Mouse (Mus musculus) bone marrow, adult 2 months (tissue): ENCODE results near the gene Stx19. TPM values are rescaled to one million over a fixed set of nuclear protein-coding genes. Genes with fewer than 3 reads are reported as not detected.

Experiments used
- H3K27ac ChIP-seq: fragments of 200-500 bp; 2 replicates; pipeline ENCODE4 v1.5.1; 2012; ENCODE audit warnings: low read depth, mild to moderate bottlenecking, control low read depth, inconsistent platforms, low read length; ENCODE audit not compliant: control insufficient read depth, poor library complexity, insufficient read depth
- H3K4me1 ChIP-seq: fragments of 200-500 bp; 2 replicates; pipeline ENCODE4 v1.6.1; 2011; ENCODE audit warnings: low read length; ENCODE audit not compliant: control insufficient read depth, insufficient read depth
- H3K4me3 ChIP-seq: fragments of 200-500 bp; replicated peaks from 2 replicates; pipeline ENCODE3; 2011; ENCODE audit warnings: mild to moderate bottlenecking, low read depth, low read length, control low read depth; ENCODE audit not compliant: control insufficient read depth
- CTCF ChIP-seq: fragments of 200-500 bp; IDR thresholded peaks from 2 replicates; pipeline ENCODE4 v1.5.1; 2011; ENCODE audit warnings: low read length, control low read depth; ENCODE audit not compliant: control insufficient read depth, insufficient read depth
- POLR2A ChIP-seq: fragments of 200-500 bp; IDR thresholded peaks from 2 replicates; pipeline ENCODE4 v1.6.1; 2011; ENCODE audit warnings: low read depth, mild to moderate bottlenecking, control low read depth, low read length, borderline replicate concordance; ENCODE audit not compliant: control insufficient read depth
- WGBS: fragments of 180-500 bp; shearing (Covaris S2); methylation state at CpG from one replicate; pipeline ENCODE4 v1.1.7; 2018; 5-methylcytosine and 5-hydroxymethylcytosine counted together
- polyA plus RNA-seq: library from polyadenylated mRNA; stranded (reverse); fragments of >200 nt; gene quantifications from 2 replicates; pipeline ENCODE4 v1.2.4, GENCODE M21; 2011; ENCODE audit warnings: low replicate concordance; ENCODE audit not compliant: missing spikeins, insufficient read depth, insufficient read length

The Stx19 gene
- polyA plus RNA-seq, 1 experiment = not detected

DNA sequence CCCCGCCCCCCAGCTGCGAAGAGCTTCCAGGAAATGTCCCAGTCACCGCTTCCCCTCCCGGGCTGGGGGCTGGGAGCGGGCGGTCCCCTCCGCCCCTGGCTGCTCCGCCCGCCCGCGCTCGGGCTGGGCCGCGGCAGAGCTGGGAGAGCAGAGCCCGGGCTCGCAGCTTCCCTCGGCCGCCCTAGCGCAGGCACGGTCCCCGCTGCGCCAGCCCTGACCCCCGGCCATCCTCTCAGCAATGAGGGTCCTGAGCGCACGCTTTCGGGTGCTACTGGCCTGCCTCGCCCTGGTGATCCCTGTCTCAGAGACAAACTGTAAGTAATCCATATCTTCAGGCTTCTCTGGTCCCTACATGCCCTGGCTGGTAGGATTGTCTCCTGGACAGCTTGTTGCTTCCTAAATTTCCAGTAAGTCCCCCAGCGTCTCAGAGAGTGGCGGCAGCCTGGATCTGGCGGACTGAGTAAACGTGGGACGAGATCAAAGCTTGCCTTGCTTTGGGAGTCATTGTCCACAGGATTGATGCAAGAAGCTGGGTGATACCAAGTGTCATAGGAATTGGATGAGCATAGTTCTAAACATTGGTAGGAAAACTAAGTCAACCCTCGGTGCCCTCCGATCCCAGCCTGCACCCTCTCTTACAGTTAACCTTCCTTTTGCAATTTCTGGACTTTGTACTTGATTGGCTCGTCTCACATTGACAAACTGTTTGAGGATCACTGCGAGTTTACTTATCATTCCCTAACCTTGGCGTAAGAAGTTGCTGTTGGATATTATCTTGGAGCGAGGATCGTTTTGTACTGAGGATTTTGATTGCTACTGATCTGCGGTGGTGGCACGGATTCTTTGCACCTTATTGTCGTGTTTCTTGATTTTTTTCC lies 40.0 kb downstream of the Stx19 start, which contains the start of gene Pros1:
Gene Pros1, plus strand, starts transcription at position 117 of the 878 bp plus-strand sequence.
- Histone ChIP-seq H3K27ac (no peak within 1 kb of the TSS), H3K4me3 (peak within 1 kb of the TSS; percentile 62), H3K4me1 (no peaks in the 10 kb centered on the region; the same call in 1 of the 2 replicates)
- WGBS = 11% methylated on average over 42 of the region's 42 CpGs
- TF ChIP-seq POLR2A = 0 out of 2 replicates have a peak, but pooled peaks have one; percentile 27
- TF ChIP-seq CTCF = no peak

DNA sequence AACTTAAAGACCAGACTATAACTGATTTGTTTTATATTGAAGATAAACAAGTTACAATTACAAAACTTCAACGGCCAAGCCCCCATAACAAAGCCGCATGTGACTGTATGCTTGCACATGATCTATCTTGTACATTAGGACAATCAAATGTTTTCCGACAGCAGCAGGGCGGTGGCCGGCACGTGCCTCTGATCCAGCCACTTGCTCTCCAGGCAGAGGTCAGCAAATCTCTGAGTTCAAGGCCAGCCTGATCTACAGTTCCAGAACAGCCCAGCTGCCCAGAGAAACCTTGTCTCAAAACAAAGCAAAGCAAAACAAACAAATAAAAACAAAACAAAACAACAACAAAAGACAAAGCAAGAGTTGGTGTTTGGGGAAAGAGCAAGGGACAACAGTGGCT lies 40.9 kb downstream of the Stx19 start:
- TF ChIP-seq POLR2A (no peak), CTCF (no peak)
- peak overlapping the region; percentile 11 for H3K4me3 ChIP-seq
- H3K4me1 ChIP-seq = no peaks in the 10 kb centered on the region; the same call in 1 of the 2 replicates
- WGBS = 92% methylated on average over 6 of the region's 6 CpGs
- H3K27ac ChIP-seq = no peak overlapping the region

DNA sequence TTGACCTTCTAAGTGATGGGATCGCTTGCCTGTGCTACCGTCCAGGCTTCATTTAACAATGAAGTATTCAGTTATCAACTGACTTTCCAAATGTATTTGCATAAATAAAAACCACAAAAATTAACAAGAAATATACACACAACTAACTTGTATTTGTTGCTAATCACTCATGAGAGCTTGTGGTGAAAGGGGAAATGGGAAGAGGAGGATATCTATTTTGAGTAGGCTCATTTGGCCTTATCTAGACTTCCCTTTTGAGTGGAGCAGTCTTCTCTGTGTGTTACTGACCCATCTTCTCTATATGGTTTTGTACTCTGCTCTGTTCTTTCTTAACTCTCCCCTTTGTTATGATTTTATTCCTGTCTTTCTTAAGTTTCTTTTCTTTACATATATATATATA lies 41.8 kb downstream of the Stx19 start:
- TF ChIP-seq POLR2A = no peak
- TF ChIP-seq CTCF = no peak
- Histone ChIP-seq H3K4me1 (no peaks in the 10 kb centered on the region; the same call in 1 of the 2 replicates), H3K4me3 (no peak overlapping the region), H3K27ac (no peak overlapping the region)
- 84% methylated on average over 2 of the region's 2 CpGs for WGBS

DNA sequence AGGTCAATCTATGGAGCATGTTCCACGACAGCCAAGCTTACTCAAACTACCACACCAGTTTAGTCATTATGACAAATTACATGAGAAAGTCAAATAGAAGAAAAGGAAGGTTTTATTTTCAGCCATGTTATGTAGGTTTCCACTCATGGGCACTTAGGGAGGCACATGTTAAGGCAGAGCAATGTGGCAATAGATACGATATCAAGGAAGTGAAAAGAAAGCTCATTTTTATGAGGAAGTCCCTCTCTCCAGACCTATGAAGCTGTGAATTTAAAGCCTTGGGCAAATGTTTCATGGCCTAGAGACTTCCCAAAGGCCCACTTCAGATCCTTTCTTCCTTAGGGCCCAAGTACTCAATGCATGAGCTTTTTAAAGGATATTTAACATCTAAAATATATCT lies 43.0 kb downstream of the Stx19 start:
- Histone ChIP-seq H3K4me3 (no peak overlapping the region), H3K27ac (no peak overlapping the region), H3K4me1 (no peaks in the 10 kb centered on the region; the same call in 1 of the 2 replicates)
- TF ChIP-seq CTCF (no peak), POLR2A (no peak)
- WGBS = 47% methylated on average over 2 of the region's 2 CpGs

DNA sequence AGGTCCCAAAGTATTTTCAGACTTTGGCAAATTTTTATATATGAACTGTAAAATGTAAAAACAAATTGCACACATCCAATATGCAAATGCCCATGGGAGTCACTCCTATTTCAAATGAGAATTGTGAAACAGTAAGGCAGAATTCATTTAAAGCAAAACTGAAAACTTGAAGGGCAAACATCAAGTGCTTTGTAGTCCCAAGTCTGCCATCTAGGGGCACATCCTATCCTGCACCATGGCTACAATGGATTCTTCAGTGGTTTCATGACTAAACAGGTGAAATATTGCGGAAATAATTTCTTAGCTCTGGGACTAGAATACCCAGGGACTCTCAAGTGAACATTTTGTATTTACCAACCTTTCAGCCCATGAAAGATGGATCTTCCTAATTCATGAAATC lies 43.5 kb downstream of the Stx19 start:
- Histone ChIP-seq H3K4me3 (no peak overlapping the region), H3K27ac (no peak overlapping the region), H3K4me1 (no peaks in the 10 kb centered on the region; the same call in 1 of the 2 replicates)
- TF ChIP-seq POLR2A = no peak
- no peak for TF ChIP-seq CTCF
- 68% methylated on average over 1 of the region's 1 CpGs for WGBS

DNA sequence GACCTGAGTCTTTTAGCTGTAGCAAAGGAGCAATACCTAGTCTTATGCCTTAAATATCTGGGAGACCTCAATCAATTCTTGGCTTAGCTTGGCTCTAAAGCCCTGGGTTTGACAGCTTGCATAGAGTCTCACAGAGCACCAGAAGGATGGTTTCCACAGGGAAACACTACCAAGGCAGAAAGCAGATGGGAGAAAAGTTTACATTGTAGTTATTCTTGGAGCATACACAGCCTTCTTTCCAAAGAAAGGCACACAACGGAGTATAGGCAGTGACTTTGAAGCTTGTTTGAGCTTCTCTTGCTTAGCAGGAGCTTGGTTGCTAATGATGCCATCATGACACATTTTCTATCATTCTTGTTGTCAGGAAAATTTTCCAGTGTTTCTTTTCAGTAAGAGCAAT lies 45.7 kb downstream of the Stx19 start:
- 80% methylated on average over 1 of the region's 1 CpGs for WGBS
- H3K27ac ChIP-seq = no peak overlapping the region
- H3K4me1 ChIP-seq = no peaks in the 10 kb centered on the region; the same call in 1 of the 2 replicates
- H3K4me3 ChIP-seq = no peak overlapping the region
- TF ChIP-seq CTCF (no peak), POLR2A (no peak)

DNA sequence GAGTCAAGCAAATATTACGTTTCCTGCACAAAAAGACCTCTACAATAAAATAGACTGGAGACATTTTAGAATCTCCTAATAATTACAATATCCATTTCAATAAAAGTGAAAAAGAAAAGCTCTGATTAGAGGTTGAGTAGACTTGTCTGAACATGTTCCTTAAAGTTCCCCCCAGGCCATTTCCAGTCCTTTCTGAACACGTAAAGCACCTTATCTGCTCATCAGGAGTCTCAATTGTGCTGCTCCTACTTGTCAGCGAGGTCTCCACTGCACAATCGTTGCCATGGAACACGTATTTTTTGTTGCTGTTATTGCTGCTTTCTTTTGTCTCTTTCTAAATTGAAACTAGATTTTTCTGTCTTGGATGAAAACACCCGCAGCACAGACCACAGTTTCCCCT lies 47.0 kb downstream of the Stx19 start:
- Histone ChIP-seq H3K4me1 (no peaks in the 10 kb centered on the region), H3K4me3 (no peak overlapping the region), H3K27ac (no peak overlapping the region)
- TF ChIP-seq CTCF = no peak
- 47% methylated on average over 6 of the region's 6 CpGs for WGBS

DNA sequence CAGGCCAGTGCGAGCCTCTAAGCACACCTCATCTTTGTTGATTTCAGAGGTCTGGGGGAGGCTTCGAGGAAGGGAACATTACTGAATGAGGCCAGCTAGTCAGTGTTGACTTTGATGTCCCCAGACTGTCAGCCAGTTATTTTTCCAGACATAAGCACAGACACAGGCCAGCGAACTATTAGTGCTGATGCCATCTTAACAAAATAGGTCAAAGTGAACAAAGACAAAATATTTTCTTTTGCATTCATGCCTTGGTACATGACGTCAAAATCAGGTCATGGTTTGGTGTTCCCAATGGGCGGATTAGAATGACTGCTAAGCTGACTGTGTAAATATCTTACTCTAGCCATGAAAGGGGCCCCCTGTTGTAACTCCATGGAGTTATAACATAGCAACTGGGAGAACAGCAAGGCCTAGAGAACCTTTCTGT lies 58.2 kb downstream of the Stx19 start:
- H3K4me1 ChIP-seq = no peaks in the 10 kb centered on the region
- no peak overlapping the region for H3K27ac ChIP-seq
- 83% methylated on average over 5 of the region's 5 CpGs for WGBS
- no peak overlapping the region for H3K4me3 ChIP-seq
- TF ChIP-seq CTCF (no peak), POLR2A (no peak)

DNA sequence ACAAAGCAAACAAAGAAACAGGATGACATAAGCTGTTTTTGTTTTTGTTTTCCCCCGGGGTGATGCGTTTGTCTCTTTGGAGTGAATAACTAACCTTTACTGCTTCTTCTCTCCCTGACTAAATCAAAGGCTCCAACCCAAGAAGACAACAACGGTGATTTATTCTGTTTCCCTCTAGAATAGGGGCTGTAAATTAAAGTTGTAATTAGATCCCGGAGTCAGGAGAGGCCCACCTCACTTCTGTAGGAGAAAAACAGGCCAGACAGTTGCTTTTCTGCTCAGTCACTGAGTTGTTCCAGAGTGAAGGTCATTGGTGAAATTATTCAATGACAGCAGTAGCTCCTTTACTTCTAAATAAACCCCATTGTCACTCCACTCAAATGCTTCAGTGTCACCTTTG lies 58.7 kb downstream of the Stx19 start:
- TF ChIP-seq CTCF = no peak
- TF ChIP-seq POLR2A = no peak
- 51% methylated on average over 4 of the region's 4 CpGs for WGBS
- Histone ChIP-seq H3K4me3 (no peak overlapping the region), H3K27ac (no peak overlapping the region), H3K4me1 (no peaks in the 10 kb centered on the region)

Other genes starting within 250 kb of the Stx19 start
- 3.5 and 11.3 TPM in 2 replicates for gene Nsun3, start 27.9 kb upstream of the Stx19 start, polyA plus RNA-seq
- gene Arl13b, start 32.4 kb downstream of the Stx19 start, polyA plus RNA-seq = 3.1 and 3.5 TPM in 2 replicates
- 5.7 and 8.6 TPM in 2 replicates for gene Pros1, start 39.6 kb downstream of the Stx19 start, polyA plus RNA-seq